Mouse (Mus musculus) adipocyte (in vitro differentiated cells): ENCODE measurements around the gene Wscd1.
"Not testable (repeated sequence)": the region's sequence is repeated elsewhere in the genome, so short reads cannot be mapped to it uniquely, and the experiment has no call there.

Source experiments
- DNase-seq: peaks from one replicate; pipeline ENCODE4 v3.0.0-alpha.2; 2016; ENCODE audit warnings: low spot score

The Wscd1 gene

GRCm38 (mm10) chr11:71770479-71770878 lies 20.8 kb downstream of the Wscd1 start:
- no peak for DNase-seq

- no peak for DNase-seq
Measured at GRCm38 (mm10) chr11:71771074-71771473, 21.4 kb downstream of the Wscd1 start.

- DNase-seq = no peak
Measured at GRCm38 (mm10) chr11:71772056-71772455, 22.3 kb downstream of the Wscd1 start.

DNA sequence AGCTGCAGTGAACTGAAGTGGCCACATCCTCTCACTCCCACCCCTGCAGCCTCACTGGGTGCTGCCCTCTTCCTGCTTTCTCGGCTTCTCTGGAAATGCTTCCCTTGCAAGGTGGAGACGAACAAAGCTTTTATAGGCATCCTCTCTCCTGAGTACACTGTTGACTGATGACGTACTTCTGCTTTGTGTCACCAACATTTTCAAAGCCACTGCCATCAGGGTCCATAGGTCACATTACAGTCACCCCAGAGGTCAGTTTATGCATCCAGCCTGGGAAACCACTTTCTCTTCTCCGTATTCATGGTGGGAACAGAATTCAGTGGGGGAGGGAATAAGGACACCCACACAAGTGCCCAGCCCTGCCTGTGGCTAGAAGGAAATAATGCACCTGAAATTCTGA lies 23.1 kb downstream of the Wscd1 start:
- no peak for DNase-seq

DNA sequence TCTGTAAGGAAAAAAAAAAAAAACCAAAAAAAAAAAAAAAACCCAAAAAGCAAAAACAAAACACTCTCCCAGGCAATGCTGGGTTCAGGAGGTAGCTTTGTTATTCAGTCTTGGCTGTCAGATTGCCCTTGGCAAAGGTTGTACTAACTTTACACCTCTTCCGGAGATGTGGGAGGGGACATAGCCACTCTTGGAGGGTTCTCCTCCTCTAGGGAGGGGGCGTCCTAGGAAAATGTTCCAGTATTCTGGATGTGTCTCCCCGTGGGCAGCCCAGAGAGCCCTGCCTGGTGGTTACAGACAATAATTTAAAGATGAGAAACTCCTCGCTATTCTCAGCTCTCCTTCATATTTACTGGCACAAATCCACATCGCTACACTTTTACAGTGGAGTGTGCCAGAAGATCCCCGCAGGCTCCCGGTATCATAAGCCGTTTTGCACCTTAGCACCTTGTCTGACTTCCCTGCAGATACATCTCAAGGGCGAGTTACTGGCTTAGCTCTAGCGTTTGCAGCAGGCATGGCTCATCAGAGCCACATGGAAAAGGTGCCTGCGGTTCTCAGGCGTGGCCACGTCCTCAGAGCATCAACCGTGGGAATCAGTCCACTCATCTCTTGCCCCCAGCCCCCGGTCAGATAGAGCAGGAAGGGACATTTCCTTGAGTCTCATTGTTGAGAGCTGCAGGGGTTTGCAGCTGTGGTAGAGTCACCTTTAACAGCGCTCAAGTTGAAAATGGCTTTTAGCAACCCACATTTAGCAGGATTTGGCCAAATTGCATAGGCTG lies 24.5 kb downstream of the Wscd1 start:
- DNase-seq = no peak

DNA sequence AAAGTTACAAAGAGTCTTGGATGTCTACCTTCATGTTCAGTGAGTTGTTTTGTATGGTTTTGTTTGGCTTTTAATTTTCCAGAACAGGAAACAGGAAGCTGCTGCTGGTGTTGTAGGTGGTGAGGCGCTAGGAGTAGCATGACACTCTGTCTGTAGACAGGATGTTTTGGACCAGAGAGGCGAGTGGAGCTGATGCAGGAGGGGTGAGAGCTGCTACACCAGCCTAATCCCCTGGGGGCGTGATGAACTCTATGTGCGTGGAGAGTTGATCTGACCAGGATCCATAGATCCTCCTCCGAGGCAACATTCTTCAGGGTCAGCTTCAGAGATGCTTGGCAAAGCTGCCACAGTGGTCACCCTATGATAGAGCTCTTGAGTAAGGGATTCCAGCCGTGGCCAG lies 25.3 kb downstream of the Wscd1 start:
- no peak for DNase-seq

GRCm38 (mm10) chr11:71779642-71780041 lies 29.9 kb downstream of the Wscd1 start:
- DNase-seq = no peak

GRCm38 (mm10) chr11:71781737-71782354 lies 32.1 kb downstream of the Wscd1 start:
- no peak for DNase-seq

DNA sequence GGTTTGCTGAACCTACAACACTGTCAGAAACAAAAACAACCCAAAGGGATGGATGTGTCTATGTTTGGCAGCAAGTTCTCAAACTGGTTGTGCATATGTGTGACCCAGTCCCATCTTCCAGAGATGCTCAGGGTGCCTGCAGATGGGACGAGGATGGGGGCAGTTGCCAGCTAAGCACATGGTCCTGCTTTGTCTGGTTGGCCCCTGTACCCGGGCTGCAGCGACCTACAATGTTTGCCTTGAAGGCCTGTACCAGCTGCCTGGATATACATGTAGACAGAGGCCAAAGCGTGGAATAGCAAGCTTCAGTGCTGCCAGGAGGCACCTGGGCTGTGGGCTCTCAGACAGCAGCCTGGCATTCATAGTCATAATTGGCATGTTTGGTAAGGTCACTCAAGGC lies 35.8 kb downstream of the Wscd1 start:
- no peak for DNase-seq

DNA sequence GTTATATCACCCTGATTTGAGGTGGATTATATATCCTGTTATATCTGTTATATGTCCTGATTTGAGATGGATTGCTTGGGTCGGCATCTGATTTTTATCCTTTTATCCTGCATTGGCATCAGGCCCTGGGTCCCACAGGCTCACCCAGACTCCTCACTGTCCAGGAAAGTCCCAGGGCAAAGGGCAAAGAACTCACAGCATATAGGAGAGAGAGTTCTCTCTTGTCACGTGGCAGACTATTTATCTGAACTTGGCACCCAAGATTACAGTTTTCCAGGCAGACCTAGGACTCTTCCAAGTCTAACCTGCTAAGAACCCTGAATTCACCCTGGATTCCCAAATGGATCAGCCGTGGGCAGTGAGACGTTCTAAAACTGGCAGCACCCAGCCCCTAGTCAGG lies 38.5 kb downstream of the Wscd1 start:
- no peak for DNase-seq

DNA sequence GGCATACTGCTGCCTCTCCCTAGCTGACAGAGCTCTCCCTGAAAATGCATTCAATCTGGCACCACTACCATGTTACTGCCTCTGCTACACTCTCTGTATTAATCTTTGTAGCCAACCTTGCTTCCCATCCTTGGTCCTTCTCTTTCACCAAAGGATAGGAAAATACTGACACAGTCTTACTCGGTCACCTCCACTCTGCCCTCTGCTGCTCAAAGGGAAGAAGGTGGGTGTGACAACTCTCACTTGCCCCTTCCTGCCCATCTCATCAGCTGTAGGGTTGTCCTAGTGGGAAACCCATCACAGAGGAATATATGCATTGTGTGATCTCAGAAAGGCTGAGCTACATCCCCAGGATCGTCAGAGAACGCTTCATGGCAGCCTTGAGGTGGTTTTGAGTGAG lies 40.5 kb downstream of the Wscd1 start:
- DNase-seq = no peak

GRCm38 (mm10) chr11:71799206-71799605 lies 49.5 kb downstream of the Wscd1 start:
- no peak for DNase-seq

DNA sequence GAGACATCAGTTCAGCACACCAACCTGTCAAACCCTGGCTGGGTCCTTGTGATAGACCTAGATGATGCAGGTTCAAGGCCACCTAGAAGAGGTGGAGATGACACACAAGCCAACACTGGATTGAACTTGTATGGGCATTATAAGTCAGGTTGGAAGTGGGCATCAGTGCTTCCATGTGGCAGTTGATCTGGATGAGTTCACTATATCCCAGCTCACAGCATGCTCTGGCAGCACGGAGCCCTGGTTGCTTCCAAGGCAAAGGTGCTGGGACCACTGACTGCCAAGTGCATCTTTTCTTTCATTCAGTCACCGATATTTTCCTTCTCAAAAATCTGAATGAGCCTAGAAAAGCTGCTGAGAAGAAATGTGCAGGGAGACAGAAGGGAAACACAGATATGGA lies 58.8 kb downstream of the Wscd1 start:
- DNase-seq = no peak

GRCm38 (mm10) chr11:71811828-71812227 lies 62.1 kb downstream of the Wscd1 start:
- DNase-seq = no peak

DNA sequence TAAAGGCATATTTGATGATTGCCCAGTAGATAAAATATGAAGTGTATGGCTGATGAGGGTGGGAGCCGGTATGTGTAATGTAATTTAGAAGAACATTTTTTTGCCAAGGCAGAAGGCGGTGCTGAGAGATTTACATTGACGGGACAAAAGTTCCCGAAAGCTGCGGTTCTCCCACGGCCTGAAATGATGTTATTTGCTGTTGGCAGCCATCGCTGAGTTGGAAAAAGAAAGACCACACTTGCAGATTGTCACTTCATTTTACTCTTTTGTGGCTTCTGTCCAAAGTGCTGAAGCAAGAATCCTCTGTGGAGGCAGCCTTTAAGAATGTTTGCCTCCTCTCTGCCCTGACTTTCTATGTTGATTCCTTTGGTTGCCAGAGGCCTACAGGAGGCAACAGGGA lies 63.2 kb downstream of the Wscd1 start:
- DNase-seq = no peak

DNA sequence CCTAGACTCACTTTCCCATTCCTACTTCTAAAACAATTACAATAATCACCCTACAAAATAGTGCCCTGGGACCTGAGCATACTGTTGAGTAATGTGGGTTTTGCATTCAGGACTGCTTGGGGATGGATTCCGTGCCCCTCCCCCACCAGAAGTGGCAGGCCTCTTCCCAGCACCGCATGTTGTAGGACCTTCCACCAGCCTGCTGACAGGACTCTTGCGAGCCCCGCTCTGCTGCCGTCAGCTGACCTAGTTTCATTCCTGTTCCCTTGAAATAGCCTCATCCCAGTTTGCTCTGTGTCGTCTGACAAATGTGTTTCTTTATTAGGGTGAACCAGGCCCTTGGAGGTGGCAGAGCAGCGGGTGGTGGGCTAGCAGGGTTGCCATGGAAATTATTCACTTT lies 64.8 kb downstream of the Wscd1 start:
- DNase-seq = no peak

- DNase-seq = no peak
Measured at GRCm38 (mm10) chr11:71815326-71815725, 65.6 kb downstream of the Wscd1 start.

GRCm38 (mm10) chr11:71816918-71817317 lies 67.2 kb downstream of the Wscd1 start:
- no peak for DNase-seq

DNA sequence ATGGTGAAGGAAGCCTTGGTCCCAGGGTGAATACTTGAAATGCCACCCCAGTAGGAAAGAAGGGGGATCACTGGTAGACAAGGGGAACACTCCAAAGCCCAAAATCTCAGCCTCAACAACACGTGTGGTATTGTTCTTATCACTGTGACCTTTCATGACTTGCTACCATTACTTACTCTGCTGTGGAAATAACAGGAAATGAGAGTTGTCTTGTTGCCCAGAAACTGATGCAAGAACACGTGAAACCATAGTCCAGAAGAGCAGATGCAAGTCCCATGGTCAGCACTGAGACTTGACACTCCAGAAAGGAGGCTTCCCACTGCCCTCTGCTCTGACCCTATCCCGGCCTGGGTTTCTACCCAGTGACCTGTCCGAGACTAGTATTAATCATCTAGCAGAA lies 67.6 kb downstream of the Wscd1 start:
- no peak for DNase-seq

DNA sequence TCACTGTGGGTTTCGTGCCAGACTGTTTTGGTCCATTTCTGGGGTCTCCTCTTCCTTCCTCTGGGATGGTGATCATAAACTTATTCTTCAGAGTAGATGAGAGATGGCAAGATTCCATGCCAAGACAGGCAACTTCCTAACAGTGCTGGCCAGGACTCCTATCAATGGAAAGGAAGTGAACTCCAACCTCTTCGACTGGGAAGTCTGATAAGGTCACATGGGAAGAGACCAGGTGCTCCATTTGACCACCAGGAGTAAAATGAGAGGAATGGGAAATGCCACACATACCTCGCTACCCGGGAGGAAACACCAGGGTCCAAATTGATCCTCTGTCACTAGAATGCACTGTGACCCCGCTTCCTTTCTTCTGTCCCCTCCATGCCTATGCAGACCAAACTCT lies 68.4 kb downstream of the Wscd1 start:
- DNase-seq = no peak

DNA sequence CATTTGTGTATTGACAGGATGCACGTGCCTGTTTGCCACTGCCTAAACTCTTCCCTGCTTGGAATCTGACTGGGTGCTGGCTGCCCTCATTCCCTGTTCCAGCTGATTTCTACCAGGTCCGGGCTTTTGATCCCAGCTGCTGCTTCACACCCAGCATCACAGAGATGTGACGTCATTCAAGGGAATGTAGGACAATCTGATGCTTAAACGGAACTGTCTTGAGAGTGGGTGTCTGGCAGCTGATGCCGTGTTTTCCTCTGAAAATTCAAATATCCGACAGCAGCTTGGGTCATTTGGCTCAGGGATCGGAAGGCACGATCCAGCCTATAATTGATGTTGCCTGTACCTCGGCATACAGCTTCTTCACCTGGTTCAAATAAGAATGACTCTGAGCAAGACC lies 70.2 kb downstream of the Wscd1 start:
- DNase-seq = no peak

GRCm38 (mm10) chr11:71820847-71821246 lies 71.1 kb downstream of the Wscd1 start:
- DNase-seq = no peak

DNA sequence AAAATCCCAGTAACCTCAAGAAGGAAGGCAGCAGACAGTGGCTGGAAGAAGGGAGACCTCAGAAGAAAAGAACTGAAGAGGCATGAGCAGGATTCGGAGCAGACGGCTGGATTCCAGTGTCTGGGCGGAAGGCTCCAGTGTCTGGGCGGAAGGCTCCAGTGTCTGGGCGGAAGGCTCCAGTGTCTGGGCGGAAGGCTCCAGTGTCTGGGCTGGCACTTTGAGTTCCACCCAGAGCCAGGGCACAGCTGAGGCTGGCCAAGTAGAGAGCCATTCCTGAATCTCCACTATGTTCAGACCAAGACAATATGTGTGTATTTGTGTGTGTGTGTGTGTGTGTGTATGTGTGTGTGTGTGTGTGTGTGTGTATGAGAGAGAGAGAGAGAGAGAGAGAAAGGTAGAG lies 71.8 kb downstream of the Wscd1 start:
- DNase-seq = not testable (repeated sequence)

DNA sequence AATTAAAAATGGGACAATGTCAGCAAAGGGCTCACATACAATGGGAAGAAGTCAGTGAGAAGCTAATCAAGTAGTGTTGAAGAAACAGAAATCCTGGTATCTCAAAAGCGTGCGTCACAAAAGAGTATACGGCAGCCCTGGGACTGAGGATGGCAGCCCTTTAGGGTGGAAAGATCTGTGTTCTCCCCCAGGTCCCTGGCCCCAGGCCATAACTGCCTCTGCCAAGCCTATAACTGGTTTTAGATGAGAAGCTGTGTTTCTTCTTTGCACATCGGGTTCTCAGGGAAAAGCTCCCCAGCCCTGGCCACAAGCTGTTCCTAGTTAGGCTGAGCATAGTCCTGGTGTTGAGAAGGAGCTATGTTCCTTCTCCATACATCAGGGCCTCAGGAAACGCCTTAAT lies 72.3 kb downstream of the Wscd1 start:
- no peak for DNase-seq
